Mouse (Mus musculus) forebrain, postnatal 0 days (tissue): ENCODE data around the gene Lexm. TPM values are rescaled to one million over a fixed set of nuclear protein-coding genes. Genes with fewer than 3 reads are reported as not detected.

Experiments used
- ATAC-seq: fragments of 200-750 bp; cut with Nextera tagmentation; 2 replicates; pipeline ENCODE4 v1.8.0; 2017; ENCODE audit warnings: mild to moderate bottlenecking, moderate library complexity
- DNase-seq: peaks from one replicate; pipeline ENCODE4 v3.0.0-alpha.2; 2015
- H3K27ac ChIP-seq: fragments of 300-500 bp; sonication (generic); 2 replicates; pipeline ENCODE4 v1.5.1; 2014; ENCODE audit warnings: low read depth, mild to moderate bottlenecking, antibody characterized with exemption, low read length, moderate library complexity, mixed read lengths
- H3K27me3 ChIP-seq: fragments of 300-500 bp; sonication (generic); 2 replicates; pipeline ENCODE4 v1.6.1; 2014; ENCODE audit warnings: mild to moderate bottlenecking, low read length, mixed read lengths; ENCODE audit not compliant: insufficient read depth
- H3K36me3 ChIP-seq: fragments of 300-500 bp; sonication (generic); 2 replicates; pipeline ENCODE4 v1.6.1; 2014; ENCODE audit warnings: mild to moderate bottlenecking, moderate library complexity; ENCODE audit not compliant: insufficient read depth
- H3K4me1 ChIP-seq: fragments of 300-500 bp; sonication (generic); 2 replicates; pipeline ENCODE4 v1.6.1; 2014; ENCODE audit warnings: antibody characterized with exemption; ENCODE audit not compliant: insufficient read depth
- H3K4me2 ChIP-seq: fragments of 300-500 bp; sonication (generic); 2 replicates; pipeline ENCODE4 v1.6.1; 2014; ENCODE audit warnings: low read depth, mild to moderate bottlenecking, moderate library complexity
- H3K4me3 ChIP-seq: fragments of 300-500 bp; sonication (generic); 2 replicates; pipeline ENCODE4 v1.5.1; 2014; ENCODE audit warnings: low read depth, low read length, mixed read lengths
- H3K9ac ChIP-seq: fragments of 300-500 bp; sonication (generic); 2 replicates; pipeline ENCODE4 v1.6.1; 2014; ENCODE audit warnings: mild to moderate bottlenecking
- H3K9me3 ChIP-seq: fragments of 300-500 bp; sonication (generic); 2 replicates; pipeline ENCODE4 v1.6.1; 2016; ENCODE audit warnings: low read length
- CTCF ChIP-seq: sonication (generic); IDR thresholded peaks from 2 replicates; pipeline ENCODE4 v1.5.1; 2016; ENCODE audit warnings: antibody characterized with exemption, control low read depth, low read depth
- WGBS: fragments of 180-500 bp; shearing (Covaris S2); extraction: QIAGEN DNeasy Blood & Tissue Kit; methylation state at CpG from one replicate; pipeline ENCODE4 v1.1.7; 2014; 5-methylcytosine and 5-hydroxymethylcytosine counted together
- polyA plus RNA-seq: library from polyadenylated mRNA; unstranded; fragments of >200 nt; fragmentation: Nextera tagmentation; extraction: Ambion mirVana; gene quantifications from 2 replicates; pipeline ENCODE4 v1.2.1, GENCODE M21; 2015
- total RNA-seq: library from RNA; depleted of rRNA; stranded (reverse); fragments of >200 nt; gene quantifications from 2 replicates; pipeline ENCODE4 v1.2.3, GENCODE M21; 2014

Gene Lexm
- total and polyA plus RNA-seq, 2 experiments from 2014 or later, result not detected

- H3K9me3 ChIP-seq, result no peaks in the 10 kb centered on the region
- DNase-seq (no peak), ATAC-seq (0 out of 2 replicates have a peak, but pooled peaks have one; percentile 3)
- H3K27me3 ChIP-seq, result no peaks in the 10 kb centered on the region
- no peak overlapping the region for H3K4me3 ChIP-seq
- 38% methylated on average over 8 of the region's 9 CpGs for WGBS
- peak overlapping the region; percentile 64 for H3K27ac ChIP-seq
- TF ChIP-seq CTCF, result no peak
- H3K36me3 ChIP-seq, result no peaks in the 10 kb centered on the region
- no peak overlapping the region for H3K4me2 ChIP-seq
- peaks cover 36% of the 10 kb centered on the region for H3K4me1 ChIP-seq
- no peak overlapping the region for H3K9ac ChIP-seq
Observed at GRCm38 (mm10) chr4:106634086-106634479, 17.0 kb upstream of the Lexm start.

GRCm38 (mm10) chr4:106633281-106634085 lies 16.4 kb upstream of the Lexm start:
- H3K27ac ChIP-seq, result peak overlapping the region; percentile 64
- peaks cover 36% of the 10 kb centered on the region for H3K4me1 ChIP-seq
- 25% methylated on average over 8 of the region's 8 CpGs for WGBS
- no peak overlapping the region for H3K4me2 ChIP-seq
- no peaks in the 10 kb centered on the region for H3K27me3 ChIP-seq
- no peak for TF ChIP-seq CTCF
- ATAC-seq (no peak), DNase-seq (peak; percentile 29)
- H3K9ac ChIP-seq, result no peak overlapping the region
- H3K9me3 ChIP-seq, result no peaks in the 10 kb centered on the region
- no peak overlapping the region for H3K4me3 ChIP-seq
- H3K36me3 ChIP-seq, result no peaks in the 10 kb centered on the region

GRCm38 (mm10) chr4:106632313-106632712 lies 15.3 kb upstream of the Lexm start:
- TF ChIP-seq CTCF, result no peak
- no peaks in the 10 kb centered on the region for H3K9me3 ChIP-seq
- H3K9ac ChIP-seq, result no peak overlapping the region
- H3K4me1 ChIP-seq, result peaks cover 36% of the 10 kb centered on the region
- H3K4me3 ChIP-seq, result no peak overlapping the region
- H3K36me3 ChIP-seq, result no peaks in the 10 kb centered on the region
- H3K4me2 ChIP-seq, result no peak overlapping the region
- 38% methylated on average over 1 of the region's 3 CpGs for WGBS
- no peak overlapping the region for H3K27ac ChIP-seq
- no peaks in the 10 kb centered on the region for H3K27me3 ChIP-seq
- peak; percentile 25 for DNase-seq
- ATAC-seq, result no peak

GRCm38 (mm10) chr4:106630333-106631220 lies 13.5 kb upstream of the Lexm start:
- Histone ChIP-seq H3K27me3 (no peaks in the 10 kb centered on the region), H3K4me2 (0 out of 2 replicates have a peak overlapping the region, but pooled peaks have one; percentile 17), H3K4me1 (peaks cover 36% of the 10 kb centered on the region), H3K9ac (peak overlapping the region; percentile 35; the same call in 1 of the 2 replicates), H3K36me3 (no peaks in the 10 kb centered on the region), H3K4me3 (no peak overlapping the region), H3K27ac (peak overlapping the region; percentile 91), H3K9me3 (no peaks in the 10 kb centered on the region)
- TF ChIP-seq CTCF, result peak; percentile 91
- peak; percentile 96 for ATAC-seq
- DNase-seq, result peak; percentile 95
- WGBS, result 12% methylated on average over 14 of the region's 14 CpGs

GRCm38 (mm10) chr4:106629374-106629773 lies 12.3 kb upstream of the Lexm start:
- WGBS, result 75% methylated on average over 5 of the region's 5 CpGs

GRCm38 (mm10) chr4:106628650-106629360 lies 11.8 kb upstream of the Lexm start:
- Histone ChIP-seq H3K4me3 (no peak overlapping the region), H3K27ac (no peak overlapping the region)
- ATAC-seq, result no peak

More at GRCm38 (mm10) chr4:106629374-106629773, 12.3 kb upstream of the Lexm start:
- Histone ChIP-seq H3K9ac (no peak overlapping the region), H3K36me3 (no peaks in the 10 kb centered on the region), H3K27me3 (peaks cover 5% of the 10 kb centered on the region; the same call in 1 of the 2 replicates), H3K4me3 (no peak overlapping the region), H3K9me3 (no peaks in the 10 kb centered on the region), H3K4me2 (no peak overlapping the region), H3K4me1 (peaks cover 33% of the 10 kb centered on the region), H3K27ac (no peak overlapping the region)
- DNase-seq, result no peak
- TF ChIP-seq CTCF, result no peak
- no peak for ATAC-seq

More at GRCm38 (mm10) chr4:106628650-106629360, 11.8 kb upstream of the Lexm start:
- H3K4me1 ChIP-seq, result peaks cover 28% of the 10 kb centered on the region
- H3K9me3 ChIP-seq, result no peaks in the 10 kb centered on the region
- peaks cover 9% of the 10 kb centered on the region; the same call in 1 of the 2 replicates for H3K27me3 ChIP-seq
- TF ChIP-seq CTCF, result no peak
- whole genome bisulfite sequencing, result 66% methylated on average over 9 of the region's 9 CpGs
- no peak overlapping the region for H3K4me2 ChIP-seq
- H3K36me3 ChIP-seq, result no peaks in the 10 kb centered on the region
- no peak overlapping the region for H3K9ac ChIP-seq
- DNase-seq, result no peak
